Mouse (Mus musculus): ENCODE results near the gene Syngr2.
A peak's percentile ranks its signal among the peaks of the same experiment; 100 is the strongest.
"Not testable (repeated sequence)": the region's sequence is repeated elsewhere in the genome, so short reads cannot be mapped to it uniquely, and the experiment has no call there.

The Syngr2 gene

DNA sequence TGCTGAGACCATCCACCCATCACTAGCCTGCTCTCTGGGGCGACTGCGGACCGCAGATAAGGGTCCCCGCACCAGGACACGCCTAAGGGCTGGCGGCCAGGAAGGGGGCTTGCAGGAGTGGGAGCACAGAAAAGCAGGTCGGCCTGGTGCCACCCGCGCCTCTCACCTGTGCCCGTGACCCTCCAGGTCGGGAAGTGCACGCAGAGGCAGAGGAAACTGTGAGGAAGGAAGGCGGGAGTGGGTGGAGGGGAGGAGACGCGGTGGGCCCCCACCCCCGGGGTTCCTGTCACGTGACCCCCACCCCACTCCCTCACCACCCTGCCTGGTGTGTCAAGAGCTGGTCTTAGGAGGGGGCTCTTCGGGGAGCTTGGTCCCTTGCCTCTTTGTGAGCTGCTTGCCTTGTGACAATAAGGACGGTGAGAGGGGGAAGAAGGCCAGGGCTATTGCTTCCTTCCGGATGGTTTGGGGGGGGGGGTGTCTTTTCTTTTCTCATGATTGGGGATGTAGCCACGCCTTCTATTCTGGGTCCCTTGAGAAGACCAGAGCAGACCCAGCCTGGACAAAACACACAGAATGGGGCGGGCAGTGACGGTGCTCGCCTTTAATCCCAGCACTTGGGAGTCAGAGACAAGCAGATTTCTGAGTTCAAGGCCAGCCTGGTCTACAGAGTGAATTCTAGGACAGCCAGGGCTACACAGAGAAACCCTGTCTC, 27.3 kb upstream of the Syngr2 start, which contains the start of the genes Tmc8 and Tmc6:
Tmc8 (plus strand) TSS at position 84 of the 712 bp plus-strand sequence.
Tmc6 (minus strand) TSS at position 206 of the 712 bp plus-strand sequence.
- DNase-seq, result no peak

GRCm38 (mm10) chr11:117782705-117783034, 26.8 kb upstream of the Syngr2 start:
- DNase-seq, result no peak

GRCm38 (mm10) chr11:117783089-117783488, 26.4 kb upstream of the Syngr2 start:
- DNase-seq, result peak in 1 of 2 experiments; percentile 47

DNA sequence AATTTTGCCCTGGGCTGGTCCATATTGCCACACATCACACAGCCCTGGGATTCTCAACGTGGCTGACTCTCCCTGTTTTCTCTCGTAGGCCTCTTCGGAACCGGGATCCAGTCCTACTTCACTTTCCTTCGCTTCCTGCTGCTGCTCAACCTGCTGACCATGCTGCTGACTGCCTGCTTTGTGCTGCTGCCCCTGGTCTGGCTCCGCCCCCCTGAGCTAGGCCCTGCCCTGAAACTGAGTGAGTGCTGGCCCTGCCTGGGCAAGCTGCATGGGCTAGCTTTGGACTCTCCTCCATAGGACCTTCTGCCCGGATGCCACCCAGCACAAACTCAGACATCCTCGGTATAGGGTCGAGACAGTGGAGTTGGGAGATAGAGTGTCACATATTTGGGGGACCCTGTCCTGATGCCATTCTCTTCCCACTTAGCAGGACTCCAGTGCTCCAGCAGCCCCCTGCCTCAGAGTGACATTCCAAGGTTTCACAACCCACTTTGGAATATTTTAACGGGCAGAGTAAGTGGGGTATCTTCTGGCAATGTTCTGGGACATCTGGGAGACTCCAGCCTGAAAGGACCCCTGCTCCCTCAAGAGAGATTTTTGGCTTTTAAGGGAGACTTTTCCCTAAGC, 25.7 kb upstream of the Syngr2 start:
- DNase-seq, result no peak

DNA sequence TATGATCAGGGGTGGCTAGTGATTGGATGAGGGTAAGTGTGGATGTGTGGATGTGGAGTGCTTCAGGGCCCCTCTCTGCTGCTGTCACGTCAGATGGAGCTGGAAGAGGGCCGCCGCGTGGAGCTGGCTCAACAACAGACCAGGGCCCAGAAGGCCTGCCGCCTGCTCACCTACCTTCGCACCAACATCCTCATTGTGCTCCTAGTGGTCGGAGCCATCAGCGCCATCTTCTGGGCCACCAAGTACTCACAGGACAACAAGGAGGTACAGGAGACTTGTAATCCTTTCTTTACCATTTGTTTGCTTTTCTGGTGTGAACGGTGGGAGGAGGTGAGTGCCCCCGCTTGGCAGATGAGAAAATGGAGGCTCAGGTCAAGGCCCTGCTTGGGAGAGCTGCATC, 23.2 kb upstream of the Syngr2 start:
- DNase-seq, result peak; percentile 72

DNA sequence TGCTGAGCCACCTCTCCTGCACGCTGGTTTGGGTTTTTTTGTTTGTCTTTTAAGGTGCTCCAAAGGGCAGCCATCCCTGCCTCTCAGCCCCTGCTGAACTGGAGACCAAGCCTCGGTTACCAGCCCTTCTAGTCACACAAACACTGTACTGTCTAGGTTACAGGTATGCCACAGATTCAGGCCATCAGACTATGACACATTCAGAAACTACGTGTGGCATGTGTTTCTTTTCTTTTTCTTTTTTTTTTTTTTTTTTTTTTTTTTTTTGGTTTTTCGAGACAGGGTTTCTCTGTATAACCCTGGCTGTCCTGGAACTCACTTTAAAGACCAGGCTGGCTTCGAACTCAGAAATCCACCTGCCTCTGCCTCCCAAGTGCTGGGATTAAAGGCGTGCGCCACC, 21.0 kb upstream of the Syngr2 start:
- not testable (repeated sequence) for DNase-seq

DNA sequence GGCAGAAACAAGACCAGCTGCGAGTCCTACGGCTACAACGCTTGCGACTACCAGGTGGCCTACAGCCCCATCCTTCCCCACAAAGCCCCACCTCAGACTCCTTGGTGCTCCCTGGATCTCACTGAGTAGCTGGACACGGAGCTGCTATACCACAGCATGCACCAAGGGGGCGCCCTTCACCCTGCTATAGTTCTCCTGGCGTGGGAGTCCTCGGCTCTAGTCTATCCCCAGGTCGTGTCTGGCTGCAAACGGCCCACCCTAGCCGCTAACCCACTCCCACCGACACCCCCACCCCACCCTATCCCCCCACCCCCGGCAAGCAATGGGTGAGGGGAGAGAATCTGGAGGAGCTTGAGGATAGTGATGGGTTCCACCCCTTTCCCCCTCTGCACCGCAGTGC, 19.2 kb upstream of the Syngr2 start:
- peak; percentile 52 to 59 for DNase-seq

DNA sequence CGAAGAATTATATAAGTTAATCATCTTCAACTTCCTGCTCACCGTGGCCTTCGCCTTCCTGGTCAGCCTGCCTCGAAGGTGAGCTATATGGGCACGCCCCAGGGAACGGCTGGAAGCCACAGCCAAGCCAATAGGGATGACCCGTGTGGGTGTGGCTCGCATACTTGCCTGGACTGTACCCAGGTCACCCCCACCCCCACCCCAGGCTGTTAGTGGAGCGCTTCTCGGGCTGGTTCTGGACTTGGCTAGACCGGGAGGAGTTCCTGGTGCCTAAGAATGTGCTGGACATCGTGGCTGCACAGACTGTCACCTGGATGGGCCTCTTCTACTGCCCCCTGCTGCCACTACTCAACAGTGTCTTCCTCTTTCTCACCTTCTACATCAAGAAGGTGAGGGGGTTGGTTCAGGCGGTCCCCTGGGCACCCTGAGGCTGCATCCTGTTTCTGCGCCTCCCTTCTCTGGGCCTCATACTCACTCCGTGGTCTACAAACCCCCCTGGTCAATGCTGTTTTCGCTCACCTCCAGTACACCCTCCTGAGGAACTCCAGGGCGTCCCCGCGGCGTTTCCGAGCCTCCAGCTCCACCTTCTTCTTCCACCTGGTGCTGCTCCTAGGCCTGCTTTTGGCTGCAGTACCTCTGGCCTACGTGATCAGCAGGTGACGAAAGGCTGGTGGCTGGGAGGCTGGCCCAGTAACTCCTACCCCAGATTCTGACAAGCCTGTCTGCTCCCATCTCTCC, 18.6 kb upstream of the Syngr2 start:
- DNase-seq, result no peak

DNA sequence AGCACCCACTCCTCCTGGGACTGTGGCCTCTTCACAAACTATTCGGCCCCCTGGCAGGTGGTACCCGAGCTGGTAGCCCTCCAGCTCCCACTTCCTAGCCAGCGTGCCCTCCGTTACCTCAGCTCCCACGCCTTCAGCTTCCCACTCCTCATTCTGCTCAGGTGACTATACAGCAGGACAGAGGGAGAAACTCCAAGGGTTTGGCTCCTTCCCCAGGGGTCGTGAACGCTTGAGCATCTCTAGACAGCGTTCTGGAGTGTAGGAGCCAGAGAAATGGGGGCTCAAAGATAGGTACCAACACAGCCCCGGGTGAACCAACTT, 18.1 kb upstream of the Syngr2 start:
- no peak for DNase-seq

DNA sequence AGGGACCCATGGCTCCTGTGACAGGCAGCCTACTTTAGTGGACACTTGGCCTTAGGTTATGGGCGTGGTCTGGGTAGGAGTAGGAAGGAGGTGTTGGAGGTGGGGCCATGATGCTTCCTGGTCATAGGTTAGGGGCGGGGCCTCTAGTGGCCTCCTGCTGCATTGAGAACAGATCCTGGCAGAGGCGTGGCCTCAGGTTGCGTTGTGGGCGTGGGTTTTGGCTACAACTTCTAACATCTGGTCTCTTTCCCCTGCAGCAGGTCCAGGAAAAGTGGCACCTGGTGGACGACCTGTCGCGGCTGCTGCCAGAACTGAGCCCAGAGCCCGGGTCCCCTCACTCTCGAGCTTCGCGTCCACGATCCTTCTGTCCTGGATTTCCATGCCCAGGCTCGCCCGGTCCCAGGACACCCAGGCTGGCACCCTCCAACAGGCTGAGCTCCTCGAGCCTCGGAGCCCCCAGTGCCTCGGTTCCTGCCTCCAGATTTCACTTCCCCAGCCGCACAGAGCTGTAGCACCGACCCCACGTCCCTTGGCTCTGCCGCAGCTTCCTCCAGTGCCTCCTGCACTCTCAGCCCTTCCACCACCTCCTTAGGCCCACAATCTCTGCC, 17.1 kb upstream of the Syngr2 start:
- DNase-seq, result no peak

DNA sequence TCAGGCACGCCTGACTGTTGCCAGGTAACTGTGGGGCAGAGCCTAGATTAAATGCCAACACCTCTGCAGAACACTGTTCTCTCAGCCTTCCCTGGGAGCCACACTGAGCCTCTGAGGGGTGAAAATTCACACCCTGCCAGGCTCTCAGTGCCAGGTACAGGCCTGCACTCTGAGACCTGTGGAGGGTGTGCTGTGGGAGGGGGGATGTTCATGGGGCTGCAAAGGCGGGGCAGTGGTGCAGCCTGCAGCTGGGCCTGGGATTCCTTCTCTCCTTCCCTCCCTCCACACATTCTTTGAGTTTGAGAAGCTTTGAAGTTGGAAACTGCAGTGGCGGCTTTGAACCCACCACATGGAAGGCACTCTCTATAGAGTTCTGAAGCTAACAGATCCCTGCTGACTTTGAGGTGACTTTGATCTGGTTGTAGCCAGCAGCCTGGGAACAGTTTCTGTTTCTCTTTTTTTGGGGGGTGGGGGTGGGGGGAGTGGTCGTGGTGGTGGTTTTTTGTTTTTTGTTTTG, 15.4 kb upstream of the Syngr2 start:
- no peak for DNase-seq

DNA sequence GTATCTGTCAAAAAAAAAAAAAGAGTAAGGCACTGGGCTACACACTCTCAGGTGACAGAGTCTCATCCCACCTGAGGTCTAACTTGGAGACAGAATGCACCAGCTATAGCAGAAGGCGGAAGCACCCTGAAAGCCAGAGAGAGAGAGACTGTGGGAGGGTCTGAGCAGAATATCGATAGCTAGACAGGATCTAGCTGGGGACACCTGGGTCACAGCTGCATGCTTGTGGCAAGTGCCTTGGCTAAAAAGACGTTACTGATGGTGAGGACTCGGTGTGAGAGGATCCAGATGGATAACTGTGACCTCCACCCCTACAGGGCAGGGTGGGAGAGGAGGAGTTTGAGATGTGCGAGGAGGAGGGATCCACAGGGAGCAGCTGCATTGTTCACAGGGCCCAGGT, 12.5 kb upstream of the Syngr2 start:
- no peak for DNase-seq

DNA sequence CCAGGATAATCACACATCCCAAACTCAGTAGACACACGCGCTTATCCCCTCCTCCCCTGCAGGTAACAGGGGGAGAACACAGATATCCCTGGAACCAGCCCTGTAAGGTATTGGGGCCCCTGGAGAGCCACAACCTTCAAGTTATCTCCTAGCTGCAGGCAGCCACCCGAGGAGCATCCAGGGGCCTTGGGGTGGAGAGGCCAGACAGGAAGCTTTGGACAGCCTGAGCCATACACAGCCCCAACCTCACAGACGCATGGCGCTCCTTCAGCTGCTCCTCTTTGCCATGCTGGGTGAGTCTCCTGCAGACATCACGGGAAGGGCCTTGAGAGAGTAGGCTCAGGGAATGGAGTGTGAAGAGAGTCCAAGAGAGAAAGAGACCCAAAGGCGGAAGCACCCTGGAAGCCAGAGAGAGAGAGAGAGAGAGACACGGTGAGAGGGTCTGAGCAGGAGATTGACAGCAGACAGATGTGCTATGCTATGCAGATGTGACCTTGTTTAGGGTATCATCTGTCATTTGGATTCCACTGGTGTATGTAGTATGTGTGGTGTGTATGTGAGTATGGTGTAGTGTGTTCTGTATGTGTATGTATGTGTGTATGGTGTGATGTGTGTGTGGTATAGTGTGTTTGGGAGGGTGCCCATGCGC, 11.8 kb upstream of the Syngr2 start, which contains the start of gene 6030468B19Rik:
6030468B19Rik (plus strand) TSS at position 150 of the 649 bp plus-strand sequence.
- DNase-seq, result no peak

GRCm38 (mm10) chr11:117798160-117798541, 11.3 kb upstream of the Syngr2 start:
- DNase-seq, result no peak

DNA sequence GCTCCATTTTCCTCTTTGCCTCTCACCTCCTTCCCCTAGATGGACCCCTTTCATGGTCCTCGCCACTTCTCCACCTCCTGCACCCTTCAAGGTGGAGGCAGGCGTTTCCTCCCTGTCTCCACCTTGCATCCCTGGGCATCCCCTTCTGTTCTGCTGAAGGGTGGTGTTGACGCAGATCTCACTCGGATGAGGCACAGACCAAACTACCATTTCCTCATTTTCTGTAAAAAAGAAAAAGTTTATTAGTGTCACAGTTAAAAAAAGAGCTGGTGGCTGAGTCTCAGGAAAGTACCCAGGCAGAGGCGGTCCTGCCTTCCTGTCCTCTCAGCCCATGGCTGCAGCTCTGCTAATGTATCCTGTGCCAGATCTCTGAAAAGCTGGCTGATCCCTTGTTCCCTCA, 10.3 kb upstream of the Syngr2 start:
- DNase-seq, result no peak

GRCm38 (mm10) chr11:117800038-117800437, 9.4 kb upstream of the Syngr2 start:
- no peak for DNase-seq

GRCm38 (mm10) chr11:117801650-117802049, 7.8 kb upstream of the Syngr2 start:
- DNase-seq, result no peak

DNA sequence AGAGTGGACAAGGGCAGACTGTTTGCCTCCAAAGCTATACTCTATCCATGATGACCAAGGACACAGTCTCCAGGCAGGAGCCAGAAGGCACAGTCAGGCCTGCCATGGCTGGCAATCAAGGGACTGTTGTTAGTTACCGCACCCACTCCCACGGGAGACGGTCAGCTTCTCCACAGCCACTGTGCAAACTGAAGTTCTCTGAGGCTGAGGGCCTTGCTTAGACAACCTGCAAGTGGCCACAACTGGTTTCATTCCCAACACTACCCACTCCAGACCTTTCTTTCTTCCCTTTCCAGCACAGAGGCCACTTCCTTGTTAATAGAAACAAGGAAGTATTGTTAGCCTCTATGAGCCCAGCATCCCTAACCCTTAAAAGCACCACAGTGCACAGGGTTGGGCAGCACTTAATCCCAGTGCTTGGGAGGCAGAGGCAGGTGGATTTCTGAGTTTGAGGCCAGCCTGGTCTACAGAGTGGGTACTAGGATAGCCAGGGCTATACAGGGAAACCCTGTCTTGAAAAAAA, 6.2 kb upstream of the Syngr2 start:
- no peak for DNase-seq

DNA sequence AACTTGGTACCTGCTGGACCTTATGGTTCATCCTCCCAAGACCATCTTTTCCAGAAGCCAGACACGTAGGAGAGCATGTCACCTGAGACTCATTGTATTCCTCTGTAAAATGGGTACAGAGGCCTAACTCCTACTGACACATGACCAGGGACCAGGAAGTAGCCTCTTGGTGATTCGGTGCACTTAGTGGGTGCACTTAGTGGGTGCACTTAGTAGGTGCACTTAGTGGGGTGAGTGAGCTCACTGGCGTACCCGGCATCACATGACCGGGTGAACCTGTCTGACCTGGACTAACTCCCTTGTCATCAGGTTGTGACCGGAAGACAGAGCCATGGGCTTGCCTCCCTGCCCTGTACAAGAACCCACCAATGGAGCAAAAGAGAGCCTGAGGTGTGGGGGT, 2.7 kb upstream of the Syngr2 start:
- DNase-seq, result no peak

GRCm38 (mm10) chr11:117810401-117811046, 1.1 kb downstream of the Syngr2 start:
- peak; percentile 38 to 50 for DNase-seq

- no peak for DNase-seq
Observed at GRCm38 (mm10) chr11:117813867-117814266, 4.4 kb downstream of the Syngr2 start.
